Mouse (Mus musculus): ENCODE measurements around the gene Pidd1. TPM values are rescaled to one million over a fixed set of nuclear protein-coding genes. Genes with fewer than 3 reads are reported as not detected.

Pidd1 gene
- polyA plus RNA-seq, 1 experiment from 2014 or later, result 22.3 TPM

- Histone ChIP-seq H3K4me2 (ENCODE audit: low read depth, low read length, severe bottlenecking) (peak within 1 kb of the TSS; percentile 96), H3K4me3 (ENCODE audit: low read depth, low read length) (peak within 1 kb of the TSS; percentile 58), H3K36me3 (ENCODE audit: control insufficient read depth, insufficient read depth, low read length) (peaks cover 2% of the 10 kb centered on the region; the same call in 1 of the 2 replicates), H3K9me3 (ENCODE audit: control insufficient read depth, low read length) (no peaks in the 10 kb centered on the region), H3K4me1 (replicated peaks; ENCODE audit: control insufficient read depth, insufficient read depth, low read length) (peaks cover 24% of the 10 kb centered on the region), H3K27me3 (ENCODE audit: control insufficient read depth, insufficient read depth, low read length) (no peaks in the 10 kb centered on the region; the same call in 1 of the 2 replicates), H3K9ac (ENCODE audit: low read length) (peak within 1 kb of the TSS; percentile 81), H3K27ac (ENCODE audit: low read depth, low read length) (peak within 1 kb of the TSS; percentile 37; the same call in 1 of the 2 replicates)
- WGBS, result 6% methylated on average over 53 of the region's 53 CpGs
- DNase-seq (ENCODE audit: low spot score) (peak; percentile 91), ATAC-seq (replicated peaks; ENCODE audit: low FRiP score) (peak; percentile 77)
These were observed 6.4 kb downstream of the Pidd1 start, which contains the start of gene Slc25a22 for GRCm38 (mm10) chr7:141437178-141438120. Gene Slc25a22 (minus strand): TSS chr7:141437892.

GRCm38 (mm10) chr7:141436523-141436892, 7.3 kb downstream of the Pidd1 start:
- no peaks in the 10 kb centered on the region; the same call in 1 of the 2 replicates for H3K27me3 ChIP-seq (ENCODE audit: control insufficient read depth, insufficient read depth, low read length)
- DNase-seq (ENCODE audit: low spot score) (no peak), ATAC-seq (replicated peaks; ENCODE audit: low FRiP score) (no peak)
- H3K27ac ChIP-seq (ENCODE audit: low read depth, low read length), result no peak overlapping the region
- 49% methylated on average over 2 of the region's 2 CpGs for WGBS
- H3K36me3 ChIP-seq (ENCODE audit: control insufficient read depth, insufficient read depth, low read length), result peaks cover 2% of the 10 kb centered on the region; the same call in 1 of the 2 replicates
- H3K4me3 ChIP-seq (ENCODE audit: low read depth, low read length), result peak overlapping the region; percentile 58
- peak overlapping the region; percentile 96 for H3K4me2 ChIP-seq (ENCODE audit: low read depth, low read length, severe bottlenecking)
- no peaks in the 10 kb centered on the region for H3K9me3 ChIP-seq (ENCODE audit: control insufficient read depth, low read length)
- peak overlapping the region; percentile 81 for H3K9ac ChIP-seq (ENCODE audit: low read length)
- H3K4me1 ChIP-seq (replicated peaks; ENCODE audit: control insufficient read depth, insufficient read depth, low read length), result peaks cover 22% of the 10 kb centered on the region

DNA sequence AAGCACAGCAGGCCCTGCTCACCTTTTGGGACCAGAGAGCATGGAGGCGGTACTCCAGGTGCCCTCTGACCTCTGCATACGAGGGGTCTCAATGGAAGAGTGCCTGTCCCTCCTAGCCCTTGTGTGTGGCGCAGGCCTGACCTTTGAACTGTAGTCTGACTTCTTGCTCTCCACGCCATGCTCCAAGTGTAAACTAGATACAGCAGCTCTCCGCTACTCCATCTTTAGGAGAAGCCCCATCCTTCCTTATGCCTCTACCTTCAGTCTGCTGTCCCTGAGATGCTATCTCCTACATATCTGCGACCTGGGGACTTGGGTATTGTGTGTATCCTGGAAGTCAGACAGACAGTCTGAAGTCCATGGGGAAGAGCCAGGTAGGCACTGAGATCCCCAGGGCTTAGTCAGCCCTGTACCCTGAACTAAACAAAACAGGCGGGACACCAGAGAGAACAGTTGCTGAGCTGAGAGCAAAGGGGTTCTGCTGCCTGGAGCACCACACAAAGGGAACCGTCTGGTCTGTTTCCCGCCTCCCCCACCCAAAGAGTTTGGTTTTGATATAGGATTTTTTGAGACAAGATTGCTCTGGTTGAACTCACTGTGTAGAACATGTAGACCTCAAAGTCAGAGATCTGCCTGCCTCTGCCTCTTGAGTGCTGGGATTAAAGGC, 7.8 kb downstream of the Pidd1 start:
- DNase-seq (ENCODE audit: low spot score) (peak; percentile 47), ATAC-seq (replicated peaks; ENCODE audit: low FRiP score) (no peak)
- Histone ChIP-seq H3K4me1 (replicated peaks; ENCODE audit: control insufficient read depth, insufficient read depth, low read length) (peaks cover 22% of the 10 kb centered on the region), H3K27ac (ENCODE audit: low read depth, low read length) (no peak overlapping the region), H3K4me2 (ENCODE audit: low read depth, low read length, severe bottlenecking) (no peak overlapping the region), H3K9ac (ENCODE audit: low read length) (no peak overlapping the region), H3K4me3 (ENCODE audit: low read depth, low read length) (no peak overlapping the region), H3K27me3 (ENCODE audit: control insufficient read depth, insufficient read depth, low read length) (no peaks in the 10 kb centered on the region), H3K9me3 (ENCODE audit: control insufficient read depth, low read length) (no peaks in the 10 kb centered on the region), H3K36me3 (ENCODE audit: control insufficient read depth, insufficient read depth, low read length) (peaks cover 2% of the 10 kb centered on the region; the same call in 1 of the 2 replicates)
- WGBS, result 77% methylated on average over 9 of the region's 9 CpGs

GRCm38 (mm10) chr7:141435129-141435855, 8.5 kb downstream of the Pidd1 start:
- WGBS, result 4% methylated on average over 17 of the region's 17 CpGs

GRCm38 (mm10) chr7:141434464-141434863, 9.4 kb downstream of the Pidd1 start:
- peaks cover 5% of the 10 kb centered on the region; the same call in 1 of the 2 replicates for H3K36me3 ChIP-seq (ENCODE audit: control insufficient read depth, insufficient read depth, low read length)
- H3K4me2 ChIP-seq (ENCODE audit: low read depth, low read length, severe bottlenecking), result peak overlapping the region; percentile 74
- WGBS, result 20% methylated on average over 8 of the region's 8 CpGs
- peaks cover 23% of the 10 kb centered on the region for H3K4me1 ChIP-seq (replicated peaks; ENCODE audit: control insufficient read depth, insufficient read depth, low read length)
- no peaks in the 10 kb centered on the region for H3K27me3 ChIP-seq (ENCODE audit: control insufficient read depth, insufficient read depth, low read length)
- H3K9ac ChIP-seq (ENCODE audit: low read length), result peak overlapping the region; percentile 65
- H3K4me3 ChIP-seq (ENCODE audit: low read depth, low read length), result peak overlapping the region; percentile 43
- ATAC-seq (replicated peaks; ENCODE audit: low FRiP score) (no peak), DNase-seq (ENCODE audit: low spot score) (no peak)
- no peaks in the 10 kb centered on the region for H3K9me3 ChIP-seq (ENCODE audit: control insufficient read depth, low read length)
- H3K27ac ChIP-seq (ENCODE audit: low read depth, low read length), result peak overlapping the region; percentile 64

More at GRCm38 (mm10) chr7:141435129-141435855, 8.5 kb downstream of the Pidd1 start:
- Histone ChIP-seq H3K27ac (ENCODE audit: low read depth, low read length) (peak overlapping the region; percentile 64; the same call in 1 of the 2 replicates), H3K4me2 (ENCODE audit: low read depth, low read length, severe bottlenecking) (peak overlapping the region; percentile 74), H3K4me3 (ENCODE audit: low read depth, low read length) (peak overlapping the region; percentile 43), H3K36me3 (ENCODE audit: control insufficient read depth, insufficient read depth, low read length) (peaks cover 5% of the 10 kb centered on the region; the same call in 1 of the 2 replicates), H3K9ac (ENCODE audit: low read length) (peak overlapping the region; percentile 65), H3K9me3 (ENCODE audit: control insufficient read depth, low read length) (no peaks in the 10 kb centered on the region), H3K27me3 (ENCODE audit: control insufficient read depth, insufficient read depth, low read length) (no peaks in the 10 kb centered on the region), H3K4me1 (replicated peaks; ENCODE audit: control insufficient read depth, insufficient read depth, low read length) (peaks cover 22% of the 10 kb centered on the region)
- 0 out of 2 replicates have a peak, but pooled peaks have one; percentile 6 for ATAC-seq (replicated peaks; ENCODE audit: low FRiP score)
- peak; percentile 79 for DNase-seq (ENCODE audit: low spot score)

DNA sequence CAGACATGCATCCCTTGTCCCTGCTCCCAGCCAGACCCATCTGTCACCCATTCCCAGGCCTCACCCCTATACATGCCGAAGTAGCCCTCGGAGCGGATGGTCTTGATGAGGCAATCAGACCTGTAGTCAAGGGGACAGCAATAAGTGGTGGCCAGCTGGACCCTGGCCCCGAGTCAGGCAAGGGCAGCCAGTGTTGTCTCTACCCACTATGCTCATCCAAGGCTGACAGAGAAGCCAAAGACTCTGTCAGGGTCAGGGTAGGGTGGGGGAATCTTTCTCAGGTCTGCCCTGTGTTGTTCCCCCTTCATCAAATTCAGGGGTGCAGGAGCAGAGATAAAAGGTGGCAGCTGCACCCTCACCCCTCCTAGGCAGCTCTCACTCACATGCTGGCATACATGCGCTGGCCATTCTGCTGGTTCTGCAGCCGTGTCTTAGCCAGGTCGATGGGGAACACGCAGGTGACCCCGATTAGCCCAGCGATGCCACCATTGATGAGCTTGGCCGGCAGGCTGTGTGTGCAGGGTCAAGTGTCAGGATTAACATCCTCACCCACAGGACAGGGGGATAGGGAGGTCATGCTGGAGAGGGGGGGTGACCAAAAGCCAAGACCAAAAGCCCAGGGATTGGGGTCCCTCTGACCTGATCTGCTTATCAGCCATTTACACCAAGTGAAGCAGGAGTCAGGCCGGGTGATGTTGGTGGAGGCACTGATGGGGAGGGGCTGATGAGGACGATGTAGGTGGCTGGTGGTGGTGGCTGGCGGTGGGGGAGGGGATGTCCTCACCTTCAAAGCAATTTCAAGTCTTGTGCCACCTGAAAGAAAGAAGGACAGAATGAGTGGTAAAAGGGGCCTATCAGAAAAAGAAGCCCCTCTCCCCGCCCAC, 10.1 kb downstream of the Pidd1 start:
- 0 out of 2 replicates have a peak overlapping the region, but pooled peaks have one; percentile 64 for H3K27ac ChIP-seq (ENCODE audit: low read depth, low read length)
- H3K36me3 ChIP-seq (ENCODE audit: control insufficient read depth, insufficient read depth, low read length), result peaks cover 5% of the 10 kb centered on the region; the same call in 1 of the 2 replicates
- no peaks in the 10 kb centered on the region for H3K9me3 ChIP-seq (ENCODE audit: control insufficient read depth, low read length)
- peak overlapping the region; percentile 43 for H3K4me3 ChIP-seq (ENCODE audit: low read depth, low read length)
- H3K4me2 ChIP-seq (ENCODE audit: low read depth, low read length, severe bottlenecking), result peak overlapping the region; percentile 74
- H3K4me1 ChIP-seq (replicated peaks; ENCODE audit: control insufficient read depth, insufficient read depth, low read length), result peaks cover 25% of the 10 kb centered on the region
- DNase-seq (ENCODE audit: low spot score) (no peak), ATAC-seq (replicated peaks; ENCODE audit: low FRiP score) (no peak)
- H3K27me3 ChIP-seq (ENCODE audit: control insufficient read depth, insufficient read depth, low read length), result no peaks in the 10 kb centered on the region
- peak overlapping the region; percentile 65 for H3K9ac ChIP-seq (ENCODE audit: low read length)
- 75% methylated on average over 15 of the region's 15 CpGs for WGBS

DNA sequence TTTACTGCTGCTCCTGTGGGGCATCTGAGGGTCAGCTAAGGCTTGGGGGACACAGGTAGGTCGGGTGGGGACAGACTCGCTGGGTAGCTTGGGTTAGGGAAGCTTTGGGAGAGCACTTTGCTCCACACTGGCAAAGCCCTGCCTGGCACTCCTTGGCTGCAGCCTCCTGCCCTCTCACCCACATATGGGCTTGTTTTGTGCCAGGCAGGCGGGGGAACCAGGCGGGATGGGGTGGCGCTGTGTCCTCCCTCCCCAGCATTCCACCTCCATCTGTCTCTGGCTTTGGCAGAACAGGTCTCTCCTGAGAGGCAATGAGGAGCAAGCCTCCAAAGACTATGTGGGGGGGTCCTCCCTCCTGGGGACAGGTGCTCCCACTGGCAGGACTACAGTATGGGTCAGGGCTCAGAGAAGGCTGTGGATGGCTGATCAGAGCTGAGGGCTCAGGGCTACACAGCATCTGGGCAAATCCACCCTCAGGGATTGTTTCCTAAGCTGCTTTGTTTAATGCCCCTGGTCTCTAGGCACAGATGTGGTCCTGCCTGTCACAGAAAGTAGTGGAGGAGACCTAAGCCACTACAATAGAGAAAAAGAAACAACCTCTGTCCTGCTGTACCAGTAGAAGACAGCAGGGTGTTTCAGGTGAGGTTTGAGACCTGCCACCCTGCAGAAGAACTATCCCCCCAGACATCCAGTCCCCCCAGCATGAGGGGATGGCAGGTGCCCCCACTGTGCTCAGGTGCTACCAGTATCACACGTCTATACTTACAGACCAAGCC, 10.9 kb downstream of the Pidd1 start:
- DNase-seq (ENCODE audit: low spot score) (no peak), ATAC-seq (replicated peaks; ENCODE audit: low FRiP score) (no peak)
- Histone ChIP-seq H3K4me3 (ENCODE audit: low read depth, low read length) (no peak overlapping the region), H3K27me3 (ENCODE audit: control insufficient read depth, insufficient read depth, low read length) (no peaks in the 10 kb centered on the region), H3K4me1 (replicated peaks; ENCODE audit: control insufficient read depth, insufficient read depth, low read length) (peaks cover 26% of the 10 kb centered on the region), H3K9ac (ENCODE audit: low read length) (no peak overlapping the region; the same call in 1 of the 2 replicates), H3K27ac (ENCODE audit: low read depth, low read length) (no peak overlapping the region), H3K4me2 (ENCODE audit: low read depth, low read length, severe bottlenecking) (no peak overlapping the region), H3K36me3 (ENCODE audit: control insufficient read depth, insufficient read depth, low read length) (peaks cover 3% of the 10 kb centered on the region; the same call in 1 of the 2 replicates), H3K9me3 (ENCODE audit: control insufficient read depth, low read length) (no peaks in the 10 kb centered on the region)
- WGBS, result 94% methylated on average over 6 of the region's 6 CpGs
